Mouse (Mus musculus) limb, embryonic 13.5 days (tissue): Measurements from ENCODE around the gene Kcnj15. TPM values are rescaled to one million over a fixed set of nuclear protein-coding genes. Genes with fewer than 3 reads are reported as not detected.

Experiments used
- ATAC-seq: fragments of 200-750 bp; cut with Nextera tagmentation; 2 replicates; pipeline ENCODE4 v1.8.0; 2017; ENCODE audit warnings: low read depth, moderate number of reproducible peaks, moderate TSS enrichment; ENCODE audit not compliant: low FRiP score
- H3K27ac ChIP-seq: fragments of 300-500 bp; sonication (generic); 2 replicates; pipeline ENCODE4 v1.5.1; 2015; ENCODE audit warnings: inconsistent platforms, mild to moderate bottlenecking, moderate library complexity
- H3K27me3 ChIP-seq: fragments of 300-500 bp; sonication (generic); 2 replicates; pipeline ENCODE4 v1.6.1; 2015; ENCODE audit warnings: mild to moderate bottlenecking, inconsistent platforms
- H3K36me3 ChIP-seq: fragments of 300-500 bp; sonication (generic); 2 replicates; pipeline ENCODE4 v1.6.1; 2015; ENCODE audit warnings: inconsistent platforms, mild to moderate bottlenecking, moderate library complexity
- H3K4me1 ChIP-seq: fragments of 300-500 bp; sonication (generic); 2 replicates; pipeline ENCODE4 v1.6.1; 2015; ENCODE audit warnings: inconsistent platforms
- H3K4me2 ChIP-seq: fragments of 300-500 bp; sonication (generic); replicated peaks from 2 replicates; pipeline ENCODE4 v1.6.1; 2015; ENCODE audit warnings: inconsistent platforms, mild to moderate bottlenecking, moderate library complexity
- H3K4me3 ChIP-seq: fragments of 300-500 bp; sonication (generic); 2 replicates; pipeline ENCODE4 v1.5.1; 2015; ENCODE audit warnings: moderate library complexity, mild to moderate bottlenecking, inconsistent platforms
- H3K9ac ChIP-seq: fragments of 300-500 bp; sonication (generic); 2 replicates; pipeline ENCODE4 v1.6.1; 2015; ENCODE audit warnings: mild to moderate bottlenecking, inconsistent platforms
- H3K9me3 ChIP-seq: fragments of 300-500 bp; sonication (generic); 2 replicates; pipeline ENCODE4 v1.6.1; 2016; ENCODE audit warnings: inconsistent platforms
- WGBS: fragments of 180-500 bp; shearing (Covaris S2); methylation state at CpG from one replicate; pipeline ENCODE4 v1.1.7; 2015; 5-methylcytosine and 5-hydroxymethylcytosine counted together
- polyA plus RNA-seq: library from polyadenylated mRNA; unstranded; fragments of >200 nt; fragmentation: Nextera tagmentation; extraction: Ambion mirVana; gene quantifications from 2 replicates; pipeline ENCODE4 v1.2.1, GENCODE M21; 2015

Gene Kcnj15
- 1.3 and 1.5 TPM in 2 replicates for polyA plus RNA-seq

DNA sequence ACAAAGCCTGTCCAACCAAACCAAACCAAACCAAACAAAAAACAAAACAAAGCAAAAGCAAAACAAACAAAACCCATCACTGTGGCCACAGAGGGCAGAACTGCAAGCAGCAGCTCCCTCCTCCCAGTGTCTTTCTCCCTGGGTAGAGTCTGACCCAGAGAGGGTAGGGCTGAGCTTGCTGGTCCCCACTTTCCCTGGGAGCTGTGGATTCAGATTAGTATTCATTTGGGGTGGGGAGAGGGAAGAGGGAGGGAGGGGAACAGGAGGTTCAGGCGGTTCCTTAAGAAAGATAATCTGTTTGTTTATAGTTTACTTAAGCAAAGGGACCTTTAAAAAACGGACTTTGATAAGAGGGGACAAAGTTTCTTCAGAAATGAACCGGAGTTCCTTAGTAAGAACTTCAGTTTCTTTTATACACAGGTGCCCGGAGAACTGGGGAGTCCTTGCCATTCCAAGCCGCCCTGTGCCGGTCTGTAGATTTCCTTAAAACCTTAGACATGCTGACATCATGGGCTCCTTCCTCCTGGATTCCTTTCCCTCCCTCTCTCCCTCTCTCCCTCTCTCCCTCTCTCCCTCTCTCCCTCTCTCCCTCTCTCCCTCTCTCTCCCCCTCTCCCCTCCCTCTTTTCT is at the start of gene Kcnj15:
Gene Kcnj15 (plus strand): TSS at position 293 of the 629 bp plus-strand sequence.
- Histone ChIP-seq H3K9me3 (no peaks in the 10 kb centered on the region), H3K36me3 (no peaks in the 10 kb centered on the region), H3K4me2 (peak within 1 kb of the TSS; percentile 23), H3K9ac (no peak within 1 kb of the TSS), H3K27me3 (peaks cover 13% of the 10 kb centered on the region; the same call in 1 of the 2 replicates), H3K27ac (no peak within 1 kb of the TSS), H3K4me3 (peak within 1 kb of the TSS; percentile 2; the same call in 1 of the 2 replicates), H3K4me1 (peaks cover 41% of the 10 kb centered on the region)
- 20% methylated on average over 6 of the region's 6 CpGs for WGBS
- no peak for ATAC-seq

DNA sequence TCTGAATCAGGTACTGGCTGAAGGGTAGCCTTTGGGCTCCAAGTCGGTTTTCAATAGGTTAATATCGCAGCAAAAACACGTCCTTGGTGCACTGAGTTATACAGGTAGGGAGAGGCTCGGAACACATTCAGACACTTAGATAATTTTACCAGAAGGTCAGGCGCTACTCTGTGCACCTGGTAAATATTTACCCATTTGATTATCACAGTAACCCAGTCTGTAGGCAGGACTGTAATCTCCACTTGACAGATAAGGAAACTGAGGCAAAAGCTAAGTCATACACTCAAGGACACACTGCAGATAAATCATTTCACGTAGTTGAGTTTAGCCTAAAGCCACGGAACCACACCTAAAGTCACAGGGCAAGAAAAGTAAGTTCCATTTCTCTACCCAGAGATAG is 49.1 kb upstream of the Kcnj15 start:
- Histone ChIP-seq H3K36me3 (no peaks in the 10 kb centered on the region), H3K4me2 (no peak overlapping the region), H3K9ac (no peak overlapping the region), H3K4me3 (no peak overlapping the region), H3K4me1 (no peaks in the 10 kb centered on the region; the same call in 1 of the 2 replicates), H3K27me3 (no peaks in the 10 kb centered on the region), H3K9me3 (no peaks in the 10 kb centered on the region), H3K27ac (no peak overlapping the region)
- 90% methylated on average over 7 of the region's 7 CpGs for WGBS
- no peak for ATAC-seq

DNA sequence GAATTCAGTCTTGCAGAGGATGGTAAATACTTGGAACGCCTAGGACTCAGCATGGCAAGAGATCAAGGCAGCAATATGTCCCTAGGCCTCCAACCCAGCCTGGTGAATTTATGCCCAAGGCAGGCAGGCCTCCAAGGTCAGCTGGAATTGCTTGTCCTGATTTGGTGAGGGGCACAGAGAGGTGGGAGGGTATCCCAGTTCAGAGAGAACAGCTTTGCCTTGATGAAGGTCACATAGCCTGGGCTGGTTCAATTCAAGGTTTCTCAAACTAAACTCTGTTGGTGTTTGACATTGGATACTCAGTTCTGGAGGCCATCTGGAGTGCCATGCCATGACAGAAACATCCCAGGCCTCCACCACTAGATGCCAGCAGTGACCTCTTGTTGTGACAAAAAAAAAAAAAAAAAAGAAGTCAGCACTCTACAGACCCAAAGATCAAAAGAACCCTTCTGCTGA is 48.3 kb upstream of the Kcnj15 start:
- Histone ChIP-seq H3K4me3 (no peak overlapping the region), H3K9me3 (no peaks in the 10 kb centered on the region), H3K9ac (no peak overlapping the region), H3K27me3 (no peaks in the 10 kb centered on the region), H3K27ac (no peak overlapping the region), H3K36me3 (no peaks in the 10 kb centered on the region), H3K4me2 (no peak overlapping the region), H3K4me1 (no peaks in the 10 kb centered on the region)
- WGBS, result 55% methylated on average over 1 of the region's 1 CpGs
- no peak for ATAC-seq

DNA sequence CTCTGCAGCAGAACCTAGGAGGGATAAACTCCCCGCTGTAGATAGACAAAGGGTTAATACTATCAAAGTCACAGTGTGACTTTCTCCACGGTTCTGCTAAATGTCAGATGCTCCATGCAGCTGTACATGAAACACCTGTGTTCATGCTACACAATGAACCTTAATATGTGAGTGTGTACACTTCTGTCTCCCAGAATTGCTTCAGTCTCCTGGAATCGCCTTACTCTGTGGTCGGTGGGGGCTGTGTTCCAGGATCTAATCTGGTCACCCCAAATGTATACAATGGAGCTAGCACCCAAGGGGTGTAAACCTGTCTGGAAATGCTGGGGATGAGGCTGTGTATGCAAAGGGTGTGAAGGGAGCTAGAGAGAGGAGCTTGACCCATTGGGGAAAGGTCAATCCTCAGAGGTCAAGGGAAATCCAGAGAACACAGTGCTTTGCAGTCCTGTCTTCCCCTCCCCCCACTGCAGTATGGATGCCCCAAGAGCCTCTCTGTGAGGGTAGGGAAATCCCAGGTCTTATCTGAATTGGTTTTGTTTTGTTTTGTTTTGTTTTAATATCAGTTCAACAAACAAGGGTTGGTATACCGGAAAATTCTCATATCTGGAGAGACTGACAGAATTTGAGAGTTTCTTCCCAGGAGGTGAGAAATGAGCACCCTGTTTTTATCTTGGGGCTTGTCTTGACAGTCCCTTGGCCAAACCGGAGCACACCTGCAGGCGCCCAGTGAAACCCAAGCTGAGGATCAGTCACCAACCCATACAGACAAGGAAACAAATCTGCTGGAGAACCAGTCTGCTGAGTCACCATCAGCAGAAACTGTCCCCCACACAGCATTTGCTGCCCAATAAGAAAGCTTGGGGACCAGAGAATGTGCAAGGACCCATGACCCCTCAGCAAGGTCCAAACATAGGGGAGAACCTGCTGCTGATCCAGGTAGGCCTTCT is 42.8 kb upstream of the Kcnj15 start:
- no peaks in the 10 kb centered on the region for H3K27me3 ChIP-seq
- no peaks in the 10 kb centered on the region for H3K36me3 ChIP-seq
- 0 out of 2 replicates have a peak, but pooled peaks cover 4% of the 10 kb centered on the region for H3K4me1 ChIP-seq
- no peak overlapping the region for H3K4me2 ChIP-seq
- no peaks in the 10 kb centered on the region for H3K9me3 ChIP-seq
- ATAC-seq, result no peak
- H3K4me3 ChIP-seq, result no peak overlapping the region
- no peak overlapping the region for H3K9ac ChIP-seq
- H3K27ac ChIP-seq, result no peak overlapping the region
- 70% methylated on average over 7 of the region's 7 CpGs for WGBS

DNA sequence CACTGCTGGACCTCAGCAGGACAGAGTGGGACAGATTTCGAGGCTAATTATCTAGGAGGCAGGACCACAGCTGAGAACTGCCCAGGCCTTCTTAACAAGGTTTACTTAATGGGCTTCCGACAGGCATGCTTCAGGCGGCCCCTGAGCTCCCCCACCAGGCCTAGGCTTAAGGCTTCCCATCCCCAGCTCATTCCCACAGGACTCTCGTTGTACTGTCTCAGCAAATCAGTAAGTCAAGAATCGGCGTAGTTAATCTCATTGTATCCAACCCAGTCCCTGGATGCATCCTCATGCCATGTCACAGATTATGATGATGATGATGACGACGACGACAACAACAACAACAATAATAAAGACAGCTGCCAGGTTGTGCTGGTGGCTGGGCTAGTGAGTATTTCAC is 41.6 kb upstream of the Kcnj15 start:
- H3K36me3 ChIP-seq, result no peaks in the 10 kb centered on the region
- no peak overlapping the region for H3K4me2 ChIP-seq
- 0 out of 2 replicates have a peak, but pooled peaks cover 4% of the 10 kb centered on the region for H3K4me1 ChIP-seq
- no peak overlapping the region for H3K9ac ChIP-seq
- WGBS, result 61% methylated on average over 9 of the region's 9 CpGs
- no peaks in the 10 kb centered on the region for H3K27me3 ChIP-seq
- no peak overlapping the region for H3K27ac ChIP-seq
- H3K4me3 ChIP-seq, result no peak overlapping the region
- ATAC-seq, result no peak
- H3K9me3 ChIP-seq, result no peaks in the 10 kb centered on the region

DNA sequence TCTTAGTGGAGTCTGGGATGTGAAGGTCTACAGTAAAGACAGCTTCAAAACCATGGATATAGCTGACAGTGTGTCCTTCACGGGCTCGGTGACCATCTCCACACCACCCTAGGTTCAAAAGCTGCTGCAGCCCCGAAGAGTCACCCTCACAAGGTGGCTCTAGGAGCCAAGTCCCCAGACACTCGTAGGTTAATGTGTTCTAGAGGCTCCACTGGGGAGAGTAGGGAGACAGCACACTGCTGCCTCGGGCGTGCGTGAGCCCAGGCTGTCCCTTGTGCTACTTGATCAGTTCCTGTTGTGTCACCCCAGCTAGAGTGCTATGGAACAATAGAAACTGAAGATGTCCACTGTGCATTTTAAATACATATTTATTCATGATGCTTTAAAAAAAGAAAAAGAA is 41.0 kb upstream of the Kcnj15 start:
- Histone ChIP-seq H3K9ac (no peak overlapping the region), H3K36me3 (no peaks in the 10 kb centered on the region), H3K4me2 (no peak overlapping the region), H3K27ac (no peak overlapping the region), H3K4me1 (0 out of 2 replicates have a peak, but pooled peaks cover 4% of the 10 kb centered on the region), H3K4me3 (no peak overlapping the region), H3K27me3 (no peaks in the 10 kb centered on the region), H3K9me3 (no peaks in the 10 kb centered on the region)
- WGBS, result 90% methylated on average over 7 of the region's 7 CpGs
- ATAC-seq, result no peak

DNA sequence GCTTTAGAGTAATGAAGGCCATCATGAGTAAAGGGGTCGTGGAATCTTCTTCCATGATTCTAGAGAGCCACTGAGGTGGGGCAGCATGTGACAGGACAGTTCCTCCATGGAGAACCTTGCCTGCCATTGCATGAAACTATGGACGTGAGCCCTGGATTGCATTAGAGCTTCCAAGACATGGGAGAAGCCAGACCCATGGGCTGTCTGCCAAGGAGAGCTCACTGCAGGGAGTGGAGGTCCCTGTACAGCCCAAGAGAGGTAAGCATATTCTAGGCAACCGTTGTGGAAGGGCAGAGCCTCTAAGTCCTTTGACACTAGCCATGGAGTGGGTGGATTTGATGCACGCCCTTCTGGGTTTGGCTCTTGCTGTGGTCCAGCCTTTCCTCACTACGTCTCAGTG is 40.5 kb upstream of the Kcnj15 start:
- no peak overlapping the region for H3K4me2 ChIP-seq
- H3K36me3 ChIP-seq, result no peaks in the 10 kb centered on the region
- H3K9ac ChIP-seq, result no peak overlapping the region
- peaks cover 4% of the 10 kb centered on the region; the same call in 1 of the 2 replicates for H3K4me1 ChIP-seq
- H3K4me3 ChIP-seq, result no peak overlapping the region
- 79% methylated on average over 5 of the region's 5 CpGs for WGBS
- no peak for ATAC-seq
- H3K27me3 ChIP-seq, result no peaks in the 10 kb centered on the region
- no peak overlapping the region for H3K27ac ChIP-seq
- H3K9me3 ChIP-seq, result no peaks in the 10 kb centered on the region

DNA sequence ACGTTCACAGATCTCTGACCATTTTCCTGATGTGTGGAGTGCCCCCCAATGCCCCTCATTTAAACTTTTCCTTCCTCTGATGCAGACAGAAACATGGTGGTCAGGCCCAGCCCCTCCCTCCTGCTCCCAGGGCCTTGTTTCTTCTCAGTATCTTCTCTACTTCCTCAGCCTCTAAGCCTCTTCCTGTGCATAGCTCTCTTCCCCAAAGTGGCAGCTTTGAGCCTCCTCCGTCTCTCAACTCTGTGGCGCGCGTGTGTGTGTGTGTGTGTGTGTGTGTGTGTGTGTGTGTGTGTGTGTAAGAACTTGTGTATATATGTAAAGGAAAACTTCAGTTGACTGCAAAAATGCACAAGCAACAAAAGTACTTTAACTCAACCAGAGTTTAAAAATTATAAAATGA is 38.6 kb upstream of the Kcnj15 start:
- no peak overlapping the region for H3K9ac ChIP-seq
- no peak overlapping the region for H3K4me3 ChIP-seq
- no peaks in the 10 kb centered on the region for H3K27me3 ChIP-seq
- no peak overlapping the region for H3K27ac ChIP-seq
- H3K36me3 ChIP-seq, result no peaks in the 10 kb centered on the region
- ATAC-seq, result no peak
- WGBS, result 81% methylated on average over 5 of the region's 5 CpGs
- H3K4me2 ChIP-seq, result no peak overlapping the region
- H3K9me3 ChIP-seq, result no peaks in the 10 kb centered on the region
- H3K4me1 ChIP-seq, result peaks cover 6% of the 10 kb centered on the region; the same call in 1 of the 2 replicates

DNA sequence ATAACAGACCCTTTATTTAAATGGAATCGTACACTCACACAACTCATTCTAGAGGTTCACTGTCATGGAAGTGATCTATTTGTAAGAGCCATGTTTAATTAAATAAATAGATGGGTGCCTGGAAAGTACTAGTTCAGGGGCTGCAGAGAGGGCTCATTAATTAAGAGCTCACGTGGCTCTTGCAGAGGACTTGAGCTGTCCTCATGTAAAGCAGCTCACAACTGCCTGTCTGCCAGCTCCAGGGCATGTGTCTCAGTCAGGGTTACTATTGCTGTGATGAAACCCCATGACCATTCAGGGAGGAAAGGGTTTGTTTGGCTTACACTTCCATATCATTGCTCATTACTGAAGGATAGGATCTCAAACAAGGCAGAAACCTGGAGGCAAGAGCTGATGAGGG is 37.9 kb upstream of the Kcnj15 start:
- Histone ChIP-seq H3K4me3 (no peak overlapping the region), H3K36me3 (no peaks in the 10 kb centered on the region), H3K9me3 (no peaks in the 10 kb centered on the region), H3K27me3 (no peaks in the 10 kb centered on the region), H3K4me2 (no peak overlapping the region), H3K27ac (no peak overlapping the region), H3K9ac (no peak overlapping the region), H3K4me1 (peaks cover 6% of the 10 kb centered on the region; the same call in 1 of the 2 replicates)
- WGBS, result 60% methylated on average over 2 of the region's 2 CpGs
- no peak for ATAC-seq

DNA sequence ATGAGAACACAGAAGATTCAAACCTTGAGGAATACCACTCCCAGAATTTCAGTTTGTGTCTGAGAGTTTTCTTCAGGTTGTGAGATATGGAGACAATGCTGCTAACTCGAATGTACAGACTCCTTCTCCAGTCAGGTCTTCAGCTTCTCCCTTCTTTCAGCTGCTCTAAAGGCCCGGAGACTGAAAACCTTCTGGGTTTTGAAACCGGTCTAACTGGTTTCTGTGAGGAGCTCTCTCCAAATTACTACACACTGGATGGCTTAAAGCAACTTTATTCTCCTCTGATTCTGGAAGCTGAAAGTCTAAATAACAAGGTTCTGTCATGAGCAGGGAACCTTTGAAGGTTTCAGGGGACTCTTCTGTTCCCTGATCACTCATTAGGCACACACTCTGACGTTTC is 36.3 kb upstream of the Kcnj15 start:
- Histone ChIP-seq H3K4me3 (no peak overlapping the region), H3K9ac (no peak overlapping the region), H3K4me2 (no peak overlapping the region), H3K36me3 (no peaks in the 10 kb centered on the region), H3K27ac (no peak overlapping the region), H3K9me3 (no peaks in the 10 kb centered on the region), H3K4me1 (peaks cover 6% of the 10 kb centered on the region; the same call in 1 of the 2 replicates), H3K27me3 (no peaks in the 10 kb centered on the region)
- WGBS, result 51% methylated on average over 4 of the region's 4 CpGs
- ATAC-seq, result no peak

DNA sequence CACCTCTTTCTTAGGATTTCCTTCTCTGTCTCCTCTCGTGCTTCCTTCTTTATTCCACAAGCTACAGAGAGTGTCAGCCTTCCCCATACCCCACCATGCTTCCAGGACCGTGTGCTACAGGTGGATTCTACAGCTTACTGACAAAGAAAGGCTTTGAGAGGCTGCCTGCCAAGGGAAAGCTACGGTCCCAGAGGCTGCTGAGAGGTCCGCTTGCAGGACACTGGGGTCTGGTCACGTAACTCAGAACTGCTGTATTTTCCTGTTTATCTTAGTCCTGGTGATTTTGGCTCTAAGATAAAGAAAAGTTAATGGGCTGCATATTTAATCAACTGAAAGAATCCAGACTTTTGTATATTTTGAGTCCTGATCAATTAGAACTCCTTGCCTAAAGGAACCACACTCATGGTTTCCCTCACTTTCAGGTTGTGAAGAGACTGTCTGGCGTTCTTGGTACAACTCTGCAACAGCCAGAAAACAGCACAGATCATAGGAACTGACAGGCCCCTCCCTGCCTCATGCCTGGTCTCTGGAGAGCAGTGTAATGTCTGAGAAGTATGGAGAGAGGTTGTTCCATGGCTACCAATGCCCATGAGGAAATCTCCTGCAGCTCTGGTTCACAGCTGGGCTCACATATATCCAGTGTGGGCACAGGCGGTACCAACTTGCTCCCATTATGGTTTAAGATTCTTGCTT is 35.2 kb upstream of the Kcnj15 start:
- H3K4me1 ChIP-seq, result peaks cover 3% of the 10 kb centered on the region; the same call in 1 of the 2 replicates
- H3K27me3 ChIP-seq, result no peaks in the 10 kb centered on the region
- no peaks in the 10 kb centered on the region for H3K36me3 ChIP-seq
- 66% methylated on average over 7 of the region's 7 CpGs for WGBS
- no peak for ATAC-seq
- H3K9ac ChIP-seq, result no peak overlapping the region
- no peaks in the 10 kb centered on the region for H3K9me3 ChIP-seq
- no peak overlapping the region for H3K4me2 ChIP-seq
- no peak overlapping the region for H3K4me3 ChIP-seq
- H3K27ac ChIP-seq, result no peak overlapping the region

DNA sequence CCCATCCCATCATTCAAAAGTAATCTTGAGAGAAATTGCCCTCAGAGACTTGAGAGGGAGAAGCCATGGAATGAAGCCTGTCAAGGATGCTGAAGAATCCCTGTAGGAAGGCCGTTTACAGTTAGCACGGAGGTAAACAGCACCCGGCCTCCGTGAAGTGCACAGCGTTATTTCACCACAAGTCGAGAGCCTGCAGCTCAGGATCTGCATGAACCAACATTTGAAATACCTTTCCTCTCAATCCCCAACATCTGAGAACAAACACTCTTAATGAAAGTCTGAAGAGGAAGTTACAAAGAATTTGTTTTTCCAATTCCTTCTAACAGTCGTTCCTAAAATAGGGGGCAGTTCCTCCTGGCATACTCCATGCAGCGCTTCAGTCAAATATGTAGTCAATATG is 33.9 kb upstream of the Kcnj15 start:
- 79% methylated on average over 8 of the region's 8 CpGs for WGBS
- H3K4me2 ChIP-seq, result no peak overlapping the region
- H3K4me3 ChIP-seq, result no peak overlapping the region
- no peak overlapping the region for H3K9ac ChIP-seq
- H3K36me3 ChIP-seq, result no peaks in the 10 kb centered on the region
- no peak for ATAC-seq
- no peaks in the 10 kb centered on the region for H3K9me3 ChIP-seq
- H3K27ac ChIP-seq, result no peak overlapping the region
- no peaks in the 10 kb centered on the region for H3K27me3 ChIP-seq
- peaks cover 3% of the 10 kb centered on the region; the same call in 1 of the 2 replicates for H3K4me1 ChIP-seq
